Mouse (Mus musculus) urinary bladder, adult 18-20 months (tissue): ENCODE results near the gene Khdrbs1.

Experiments
- DNase-seq, 2 experiments: peaks; one replicate each; pipeline ENCODE4 v3.0.0; 2022; ENCODE audit warnings: low spot score in 2 of 2, mixed read lengths in 2 of 2

Khdrbs1 gene

DNA sequence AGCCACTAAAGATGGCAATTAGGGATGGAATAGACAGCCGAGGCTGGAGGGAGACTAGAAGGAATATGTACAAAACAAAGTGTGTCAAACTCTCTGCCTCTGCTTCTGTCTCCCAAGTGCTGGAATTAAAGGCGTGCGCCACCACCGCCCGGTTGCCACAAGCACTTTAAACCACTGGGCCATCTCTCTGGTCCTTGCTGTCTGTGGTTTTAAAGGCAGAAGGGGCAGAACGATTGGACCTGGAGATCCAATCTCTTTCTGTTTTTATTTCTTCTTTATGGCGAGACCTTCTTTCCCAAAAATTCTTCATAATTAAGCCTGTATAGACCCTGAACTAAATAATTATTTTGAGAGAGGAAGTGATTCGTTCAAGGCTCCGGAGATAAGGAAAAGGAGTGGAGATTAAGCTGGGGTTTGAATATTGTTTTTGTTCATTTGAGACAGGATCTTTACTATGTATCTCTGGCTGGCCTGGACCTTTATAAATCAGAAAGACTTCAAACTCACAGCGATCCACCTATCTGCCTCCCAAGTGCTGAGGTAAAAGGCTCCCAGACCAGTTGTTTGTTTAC is 69.1 kb downstream of the Khdrbs1 start:
- no peak for DNase-seq

DNA sequence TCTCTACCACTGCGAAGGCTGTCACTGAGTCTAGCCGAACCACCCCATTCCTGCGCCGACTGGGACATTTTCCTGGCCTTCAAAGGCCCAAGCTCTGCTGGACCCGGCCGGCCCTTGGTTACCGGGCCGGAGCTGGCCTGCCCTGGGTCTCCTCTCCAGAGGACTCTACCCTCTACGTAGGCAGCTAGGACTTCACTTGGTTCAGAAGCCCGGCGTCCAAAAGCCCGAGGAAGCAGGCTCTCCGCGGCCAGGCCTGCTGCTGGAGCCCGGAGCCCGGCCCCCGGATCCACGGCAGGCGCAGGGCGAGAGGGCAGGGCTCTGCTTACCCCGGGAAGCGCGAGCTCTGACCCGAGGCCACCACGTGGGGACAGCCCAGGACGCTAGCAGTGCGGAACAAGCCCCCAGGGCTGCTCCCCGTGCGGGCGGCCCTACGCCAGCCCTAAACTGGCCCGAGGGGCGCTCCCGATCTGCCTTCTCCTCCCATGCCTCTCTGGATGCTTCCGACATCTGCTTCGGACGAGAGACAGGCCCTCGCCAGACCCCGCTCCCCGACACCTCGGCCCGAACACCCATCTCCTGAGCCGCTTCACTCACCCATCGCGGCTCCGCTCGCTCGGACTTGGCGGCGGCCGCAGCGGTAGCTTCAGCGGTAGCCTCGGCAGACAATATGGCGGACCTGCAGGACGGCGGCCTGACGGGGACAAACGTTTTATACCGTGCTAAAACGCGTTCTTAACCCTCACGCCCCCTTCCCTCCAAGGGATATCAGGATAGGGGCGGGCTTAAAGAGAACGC is 69.8 kb downstream of the Khdrbs1 start, which contains the start of gene Kpna6:
Gene Kpna6, minus strand, starts transcription at position 685 of the 795 bp plus-strand sequence.
- DNase-seq, result peak; percentile 81 to 92

DNA sequence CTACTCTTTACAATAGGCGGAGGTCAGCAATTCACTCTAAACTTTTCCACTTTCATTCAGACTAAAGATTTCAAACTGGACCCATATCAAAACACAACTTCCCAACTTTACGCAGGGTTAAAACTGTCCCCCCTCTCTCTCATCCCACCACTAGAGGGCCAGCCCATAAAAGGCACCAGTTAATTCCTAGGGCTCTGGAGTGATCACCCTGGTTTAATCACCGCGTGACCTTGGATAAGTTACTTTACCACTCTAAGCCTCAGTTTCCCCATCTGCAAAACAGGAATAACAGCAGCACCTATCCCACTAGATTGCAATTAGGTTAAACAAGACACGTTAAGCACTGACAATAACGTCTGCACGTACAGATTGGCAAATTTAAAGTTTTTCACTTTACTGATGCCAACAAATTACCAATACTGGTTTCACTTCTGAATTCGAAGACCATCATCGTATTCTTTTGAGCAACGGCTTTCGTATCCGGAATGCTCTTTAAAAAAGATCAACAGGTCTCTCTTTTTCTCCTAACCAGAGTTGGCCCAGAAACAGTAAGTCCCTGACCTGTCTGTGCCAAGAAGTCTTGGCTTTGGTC is 70.5 kb downstream of the Khdrbs1 start:
- DNase-seq, result peak in 1 of 2 experiments; percentile 20

DNA sequence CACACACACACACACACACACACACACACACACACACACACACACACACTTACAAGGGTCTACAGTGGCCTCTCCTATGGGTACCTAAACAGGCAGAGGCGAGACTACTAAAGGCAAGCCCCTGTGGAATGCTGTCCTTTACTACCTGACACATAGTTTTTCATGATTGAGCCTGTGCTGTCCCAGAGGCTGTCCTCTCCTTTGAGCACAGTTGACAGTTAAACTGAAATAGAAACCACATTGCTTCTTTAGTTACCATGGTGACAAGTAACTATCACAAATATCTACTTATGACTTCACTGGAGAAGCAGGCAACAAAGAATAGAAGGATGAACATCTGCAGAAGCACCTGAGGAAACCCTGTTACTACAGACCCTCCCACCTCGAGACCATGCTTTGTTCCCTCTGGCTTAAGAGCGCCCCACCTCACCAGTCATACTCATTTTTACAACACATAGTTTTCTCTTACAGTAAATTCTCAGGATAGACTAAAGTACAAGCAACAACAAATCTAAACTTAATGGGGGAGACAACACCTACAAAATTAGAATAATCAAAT is 79.8 kb downstream of the Khdrbs1 start:
- DNase-seq, result no peak

DNA sequence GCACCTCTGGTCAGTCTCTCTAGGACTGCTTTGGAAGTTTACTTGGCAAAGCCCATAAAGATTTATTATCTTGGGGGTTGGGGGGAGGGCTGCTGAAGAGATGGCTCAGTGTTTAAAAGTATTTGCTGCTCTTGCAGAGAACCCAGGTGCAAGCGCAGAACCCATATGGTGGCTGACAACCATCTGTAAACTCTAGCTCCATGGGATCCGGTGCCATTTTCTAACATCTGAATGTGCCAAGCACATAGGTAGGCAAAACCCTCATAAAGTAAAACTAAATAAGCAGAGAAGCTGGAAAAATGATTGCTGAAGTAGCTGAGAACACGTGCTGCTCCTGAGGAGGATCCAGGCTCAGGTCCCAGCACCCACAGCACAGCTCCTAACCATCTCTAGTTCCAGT is 80.5 kb downstream of the Khdrbs1 start:
- DNase-seq, result no peak

DNA sequence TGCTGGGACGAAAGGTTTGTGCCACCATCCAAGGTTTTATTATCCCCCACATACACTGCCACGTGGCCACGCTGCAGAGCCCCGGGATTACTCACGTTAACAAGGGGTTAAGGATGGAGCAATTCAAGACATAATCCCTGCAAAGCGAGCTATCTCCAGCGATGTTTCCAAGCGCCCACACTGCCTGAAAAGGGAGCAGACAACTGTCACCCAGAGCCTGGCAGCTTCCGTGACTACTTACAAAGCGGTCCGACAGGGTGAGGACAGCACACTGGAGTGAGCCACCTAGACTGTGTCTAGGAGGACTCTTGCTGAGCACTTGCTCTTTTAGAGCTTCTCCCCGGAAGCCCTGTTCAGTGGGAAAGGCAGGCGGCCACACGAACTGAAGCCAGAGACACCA is 87.3 kb downstream of the Khdrbs1 start:
- DNase-seq, result no peak
